Mouse (Mus musculus): ENCODE measurements around the gene Ptp4a2.
"Not testable (repeated sequence)": the region's sequence is repeated elsewhere in the genome, so short reads cannot be mapped to it uniquely, and the experiment has no call there.

Ptp4a2 gene

GRCm38 (mm10) chr4:129839866-129840555, 29.0 kb downstream of the Ptp4a2 start:
- in situ Hi-C loops (cut with MboI, MseI), result loop anchor here in 1 of 2 experiments (5.0 to 10.0 kb wide), 2 partner anchors 58 to 135 kb away; no protein-coding TSS in a partner anchor

GRCm38 (mm10) chr4:129846823-129847222, 35.8 kb downstream of the Ptp4a2 start:
- in situ Hi-C loops (cut with MboI, MseI), result loop anchor here in 1 of 2 experiments (5.0 kb wide), 1 partner anchor 75 kb away; no protein-coding TSS in a partner anchor

- in situ Hi-C loops (cut with MboI, MseI), result loop anchor here in 1 of 2 experiments (5.0 kb wide), 1 partner anchor 72 kb away; no protein-coding TSS in a partner anchor
These were observed 39.5 kb downstream of the Ptp4a2 start for GRCm38 (mm10) chr4:129850491-129850890.

- in situ Hi-C loops (cut with MboI, MseI), result loop anchor here in 1 of 2 experiments (5.0 kb wide), 1 partner anchor 70 kb away; no protein-coding TSS in a partner anchor
These were observed 40.8 kb downstream of the Ptp4a2 start for GRCm38 (mm10) chr4:129851861-129852260.

GRCm38 (mm10) chr4:129853053-129853452, 42.0 kb downstream of the Ptp4a2 start:
- in situ Hi-C loops (cut with MboI, MseI), result loop anchor here in 1 of 2 experiments (5.0 kb wide), 1 partner anchor 69 kb away; no protein-coding TSS in a partner anchor

- in situ Hi-C loops (cut with MboI, MseI), result loop anchor here in 1 of 2 experiments (5.0 kb wide), 1 partner anchor 68 kb away; no protein-coding TSS in a partner anchor
These were observed 43.0 kb downstream of the Ptp4a2 start for GRCm38 (mm10) chr4:129853996-129854395.

GRCm38 (mm10) chr4:129854615-129855014, 43.6 kb downstream of the Ptp4a2 start:
- in situ Hi-C loops (cut with MboI, MseI), result loop anchor here in 1 of 2 experiments (5.0 kb wide), 1 partner anchor 68 kb away; no protein-coding TSS in a partner anchor

GRCm38 (mm10) chr4:129855051-129855970, 44.3 kb downstream of the Ptp4a2 start:
- in situ Hi-C loops (cut with MboI, MseI), result no loop called here

GRCm38 (mm10) chr4:129860456-129860855, 49.4 kb downstream of the Ptp4a2 start:
- in situ Hi-C loops (cut with MboI, MseI), result no loop called here

- in situ Hi-C loops (cut with MboI, MseI), result no loop called here
These were observed 50.4 kb downstream of the Ptp4a2 start for GRCm38 (mm10) chr4:129861400-129861799.

GRCm38 (mm10) chr4:129862357-129862756, 51.3 kb downstream of the Ptp4a2 start:
- in situ Hi-C loops (cut with MboI, MseI), result no loop called here

GRCm38 (mm10) chr4:129866171-129866570, 55.2 kb downstream of the Ptp4a2 start:
- in situ Hi-C loops (cut with MboI, MseI), result not testable (repeated sequence)

- in situ Hi-C loops (cut with MboI, MseI), result no loop called here
These were observed 57.2 kb downstream of the Ptp4a2 start for GRCm38 (mm10) chr4:129868211-129868610.

GRCm38 (mm10) chr4:129870483-129870882, 59.5 kb downstream of the Ptp4a2 start:
- in situ Hi-C loops (cut with MboI, MseI), result no loop called here

GRCm38 (mm10) chr4:129872376-129872922, 61.4 kb downstream of the Ptp4a2 start:
- in situ Hi-C loops (cut with MboI, MseI), result no loop called here

- in situ Hi-C loops (cut with MboI, MseI), result no loop called here
These were observed 63.8 kb downstream of the Ptp4a2 start for GRCm38 (mm10) chr4:129874805-129875204.

- in situ Hi-C loops (cut with MboI, MseI), result no loop called here
These were observed 64.4 kb downstream of the Ptp4a2 start for GRCm38 (mm10) chr4:129875406-129875805.

- in situ Hi-C loops (cut with MboI, MseI), result no loop called here
These were observed 66.1 kb downstream of the Ptp4a2 start for GRCm38 (mm10) chr4:129876831-129877764.

GRCm38 (mm10) chr4:129877967-129878655, 67.1 kb downstream of the Ptp4a2 start:
- in situ Hi-C loops (cut with MboI, MseI), result no loop called here

GRCm38 (mm10) chr4:129878656-129879145, 67.7 kb downstream of the Ptp4a2 start:
- in situ Hi-C loops (cut with MboI, MseI), result no loop called here

Data from T-helper 17 cell (primary cell).